Mouse (Mus musculus) forebrain, embryonic 11.5 days (tissue): ENCODE data around the gene Ddhd1. TPM values are rescaled to one million over a fixed set of nuclear protein-coding genes. Genes with fewer than 3 reads are reported as not detected.

Experiments used
- ATAC-seq: fragments of 200-750 bp; cut with Nextera tagmentation; replicated peaks from 2 replicates; pipeline ENCODE4 v1.8.0; 2017; ENCODE audit warnings: moderate TSS enrichment; ENCODE audit not compliant: low FRiP score
- DNase-seq: peaks from one replicate; pipeline ENCODE4 v3.0.0-alpha.2; 2017; ENCODE audit warnings: low spot score
- H3K27ac ChIP-seq: fragments of 300-500 bp; sonication (generic); 2 replicates; pipeline ENCODE4 v1.5.1; 2014; ENCODE audit warnings: low read depth, low read length
- H3K27me3 ChIP-seq: fragments of 300-500 bp; sonication (generic); 2 replicates; pipeline ENCODE4 v1.6.1; 2014; ENCODE audit warnings: mild to moderate bottlenecking, low read length, mixed read lengths; ENCODE audit not compliant: control insufficient read depth, insufficient read depth
- H3K36me3 ChIP-seq: fragments of 300-500 bp; sonication (generic); 2 replicates; pipeline ENCODE4 v1.6.1; 2014; ENCODE audit warnings: mild to moderate bottlenecking, low read length, moderate library complexity, mixed read lengths; ENCODE audit not compliant: control insufficient read depth, insufficient read depth
- H3K4me1 ChIP-seq: fragments of 300-500 bp; sonication (generic); replicated peaks from 2 replicates; pipeline ENCODE4 v1.6.1; 2014; ENCODE audit warnings: low read length, mixed read lengths; ENCODE audit not compliant: control insufficient read depth, insufficient read depth
- H3K4me2 ChIP-seq: fragments of 300-500 bp; sonication (generic); 2 replicates; pipeline ENCODE4 v1.6.1; 2014; ENCODE audit warnings: low read depth, mild to moderate bottlenecking, low read length, moderate library complexity, mixed read lengths; ENCODE audit not compliant: severe bottlenecking
- H3K4me3 ChIP-seq: fragments of 300-500 bp; sonication (generic); 2 replicates; pipeline ENCODE4 v1.5.1; 2014; ENCODE audit warnings: low read depth, low read length
- H3K9ac ChIP-seq: fragments of 300-500 bp; sonication (generic); 2 replicates; pipeline ENCODE4 v1.6.1; 2014; ENCODE audit warnings: low read length
- H3K9me3 ChIP-seq: fragments of 300-500 bp; sonication (generic); 2 replicates; pipeline ENCODE4 v1.6.1; 2016; ENCODE audit warnings: low read length, mixed read lengths; ENCODE audit not compliant: control insufficient read depth
- WGBS: fragments of 180-500 bp; shearing (Covaris S2); extraction: QIAGEN DNeasy Blood & Tissue Kit; methylation state at CpG from one replicate; pipeline ENCODE4 v1.1.7; 2014; 5-methylcytosine and 5-hydroxymethylcytosine counted together
- polyA plus RNA-seq: library from polyadenylated mRNA; unstranded; fragments of >200 nt; fragmentation: Nextera tagmentation; extraction: Ambion mirVana; gene quantifications from 2 replicates; pipeline ENCODE4 v1.2.1, GENCODE M21; 2014

The Ddhd1 gene
- polyA plus RNA-seq, 1 experiment from 2014 or later, result 12.7 TPM

DNA sequence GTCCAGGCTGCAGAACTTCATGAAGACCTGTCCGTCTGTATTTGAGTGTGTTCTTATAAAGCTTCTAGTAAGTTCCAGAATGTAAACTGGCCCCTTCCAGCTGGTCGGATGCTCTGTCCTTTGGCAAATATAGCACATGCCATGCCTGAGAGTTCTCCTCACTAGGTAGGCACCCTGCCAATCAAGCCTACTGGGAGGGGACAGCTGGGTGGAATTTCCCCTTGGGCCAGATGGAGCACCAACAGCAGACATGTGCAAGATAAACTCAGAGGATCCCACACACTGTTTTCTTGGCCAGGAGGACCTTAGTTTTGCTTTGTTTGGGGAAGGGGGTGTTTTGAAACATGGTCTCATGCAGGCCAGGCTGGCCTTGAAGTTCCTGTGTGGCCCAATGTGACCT is 104.1 kb downstream of the Ddhd1 start:
- Histone ChIP-seq H3K27me3 (no peaks in the 10 kb centered on the region), H3K4me2 (no peak overlapping the region), H3K9me3 (no peaks in the 10 kb centered on the region; the same call in 1 of the 2 replicates), H3K36me3 (no peaks in the 10 kb centered on the region), H3K4me1 (no peaks in the 10 kb centered on the region), H3K9ac (no peak overlapping the region), H3K27ac (no peak overlapping the region), H3K4me3 (no peak overlapping the region)
- 88% methylated on average over 2 of the region's 2 CpGs for WGBS
- no peak for DNase-seq
- no peak for ATAC-seq

DNA sequence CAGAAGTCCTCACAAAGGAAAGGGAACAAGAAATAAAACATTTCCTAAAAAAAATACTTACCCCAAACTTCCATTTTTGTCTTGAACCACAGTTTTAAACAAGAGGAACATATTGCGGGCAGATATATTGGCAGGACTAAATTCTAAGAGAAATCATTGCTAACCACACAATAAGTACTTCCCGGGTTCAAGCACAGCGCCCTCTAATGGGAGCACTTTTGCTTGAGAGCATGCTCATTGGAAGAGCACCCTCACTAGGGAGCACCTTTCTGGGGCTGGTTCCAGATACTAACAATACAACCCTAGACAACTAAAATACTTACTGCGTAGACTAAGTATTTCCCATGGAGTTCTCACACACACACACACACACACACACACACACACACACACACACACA is 105.5 kb downstream of the Ddhd1 start:
- DNase-seq (no peak), ATAC-seq (no peak)
- WGBS, result 87% methylated on average over 4 of the region's 4 CpGs
- H3K4me3 ChIP-seq, result no peak overlapping the region
- H3K9ac ChIP-seq, result no peak overlapping the region
- H3K27ac ChIP-seq, result no peak overlapping the region
- H3K9me3 ChIP-seq, result no peaks in the 10 kb centered on the region; the same call in 1 of the 2 replicates
- no peak overlapping the region for H3K4me2 ChIP-seq
- no peaks in the 10 kb centered on the region for H3K36me3 ChIP-seq
- no peaks in the 10 kb centered on the region for H3K4me1 ChIP-seq
- no peaks in the 10 kb centered on the region for H3K27me3 ChIP-seq

DNA sequence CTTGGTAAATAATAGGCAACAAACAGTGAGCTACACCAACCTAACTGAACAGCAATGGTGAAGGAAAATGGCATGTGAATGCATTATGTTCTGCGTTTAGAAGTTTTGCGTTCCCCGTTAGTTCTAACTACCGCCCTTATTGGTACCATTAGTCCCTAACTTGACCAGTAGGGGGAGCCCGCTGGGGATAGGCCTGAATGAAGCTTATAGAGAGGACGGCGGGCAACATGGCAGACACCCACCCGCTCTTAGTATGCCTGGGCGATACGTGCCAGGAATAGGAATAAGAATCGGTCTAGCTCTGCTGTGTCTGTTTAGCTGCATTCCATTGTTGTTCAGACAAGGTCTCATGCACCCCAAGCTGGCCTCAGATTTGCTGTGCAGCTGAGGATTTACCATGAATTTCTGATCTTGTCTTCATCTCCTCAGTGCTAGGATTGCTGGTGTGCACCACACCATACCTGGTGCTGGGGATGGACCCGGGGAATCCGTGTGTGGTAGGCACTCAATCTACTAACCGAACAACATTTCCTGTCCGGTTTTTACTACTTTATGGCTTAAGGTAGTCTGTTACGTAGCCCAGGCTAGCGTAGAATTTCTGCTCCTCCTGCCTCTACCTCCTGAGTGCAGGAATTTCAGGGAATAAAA is 106.7 kb downstream of the Ddhd1 start:
- Histone ChIP-seq H3K4me1 (no peaks in the 10 kb centered on the region), H3K9ac (no peak overlapping the region), H3K27me3 (no peaks in the 10 kb centered on the region), H3K27ac (no peak overlapping the region), H3K9me3 (no peaks in the 10 kb centered on the region), H3K4me2 (no peak overlapping the region), H3K4me3 (no peak overlapping the region), H3K36me3 (no peaks in the 10 kb centered on the region)
- peak; percentile 73 for DNase-seq
- peak; percentile 88 for ATAC-seq
- 57% methylated on average over 17 of the region's 17 CpGs for WGBS

DNA sequence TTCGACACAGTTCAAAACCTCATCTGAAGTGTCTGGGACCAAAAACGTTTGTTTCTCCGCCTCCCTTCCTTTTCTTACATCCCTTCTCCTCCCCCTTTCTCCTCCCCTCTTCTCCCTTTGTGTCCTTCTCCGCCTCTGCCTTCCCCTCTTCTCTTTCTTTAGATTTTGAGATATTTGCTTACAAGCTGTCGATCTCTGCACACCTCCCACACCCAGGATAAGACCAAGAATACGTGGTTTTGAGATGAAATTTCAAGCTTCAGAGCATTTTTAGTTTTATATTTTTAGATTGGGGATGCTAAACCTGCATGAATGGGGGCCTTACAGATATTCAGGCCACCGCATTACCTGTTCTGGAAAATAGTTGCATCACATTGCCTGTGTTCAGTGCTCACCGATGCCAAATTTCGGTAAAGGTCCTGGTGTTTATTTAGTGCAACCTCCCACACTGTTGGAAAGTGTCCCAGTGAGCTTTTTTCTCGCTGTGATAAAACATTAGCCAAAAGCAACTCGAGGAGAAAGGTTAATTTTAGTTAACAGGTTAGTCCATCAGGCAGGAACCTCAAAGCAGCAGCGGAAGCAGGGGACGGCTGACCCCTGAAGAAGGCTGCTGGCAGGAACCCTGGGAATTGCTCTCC is 107.8 kb downstream of the Ddhd1 start:
- ATAC-seq (no peak), DNase-seq (no peak)
- 82% methylated on average over 13 of the region's 13 CpGs for WGBS
- no peaks in the 10 kb centered on the region for H3K36me3 ChIP-seq
- H3K27ac ChIP-seq, result no peak overlapping the region
- H3K4me3 ChIP-seq, result no peak overlapping the region
- no peak overlapping the region for H3K9ac ChIP-seq
- no peaks in the 10 kb centered on the region for H3K4me1 ChIP-seq
- H3K27me3 ChIP-seq, result no peaks in the 10 kb centered on the region
- H3K4me2 ChIP-seq, result no peak overlapping the region
- H3K9me3 ChIP-seq, result no peaks in the 10 kb centered on the region

DNA sequence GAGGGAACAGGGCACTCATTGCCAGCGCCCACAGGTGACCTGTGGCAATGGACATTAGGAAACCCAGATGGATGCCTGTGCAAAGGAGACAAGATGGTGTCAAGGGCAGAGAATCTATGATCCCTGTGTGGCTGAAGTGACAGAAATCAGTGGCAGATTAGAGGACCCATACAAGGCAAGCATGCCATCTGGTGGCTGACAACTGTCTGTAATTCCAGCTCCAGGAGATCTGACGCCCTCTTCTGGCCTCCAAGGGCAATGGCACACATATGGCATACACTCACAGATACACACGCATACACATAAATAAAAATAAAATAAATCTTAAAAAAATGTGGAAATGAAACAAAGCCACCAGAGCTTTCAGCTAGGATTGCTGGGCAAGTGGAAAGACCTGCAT is 109.8 kb downstream of the Ddhd1 start:
- H3K27ac ChIP-seq, result no peak overlapping the region
- H3K9me3 ChIP-seq, result no peaks in the 10 kb centered on the region
- H3K4me3 ChIP-seq, result no peak overlapping the region
- no peak overlapping the region for H3K4me2 ChIP-seq
- H3K27me3 ChIP-seq, result no peaks in the 10 kb centered on the region
- no peak overlapping the region for H3K9ac ChIP-seq
- no peaks in the 10 kb centered on the region for H3K36me3 ChIP-seq
- DNase-seq (no peak), ATAC-seq (no peak)
- 80% methylated on average over 3 of the region's 3 CpGs for WGBS
- no peaks in the 10 kb centered on the region for H3K4me1 ChIP-seq

DNA sequence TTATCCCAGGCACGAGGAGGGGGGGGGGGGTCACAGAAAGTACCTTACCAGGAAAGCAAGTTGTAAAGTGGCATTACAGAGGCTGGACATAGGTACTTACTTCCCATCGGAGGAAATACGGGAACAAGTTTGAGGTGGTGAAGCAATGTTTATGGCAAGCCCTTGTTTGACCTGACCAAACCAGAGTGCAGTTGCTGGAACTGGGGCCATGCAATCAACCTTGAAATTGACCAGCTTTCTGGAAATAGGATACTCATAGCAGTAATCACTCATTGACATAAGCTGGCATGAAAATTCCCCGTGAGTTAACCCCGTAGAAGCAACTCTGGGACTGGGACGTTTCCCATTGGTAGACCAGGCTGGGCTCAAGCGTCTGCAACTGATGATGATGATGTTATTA is 113.0 kb downstream of the Ddhd1 start:
- DNase-seq (no peak), ATAC-seq (no peak)
- Histone ChIP-seq H3K9ac (no peak overlapping the region), H3K36me3 (no peaks in the 10 kb centered on the region), H3K4me2 (no peak overlapping the region), H3K27me3 (no peaks in the 10 kb centered on the region), H3K4me3 (no peak overlapping the region), H3K27ac (no peak overlapping the region), H3K9me3 (no peaks in the 10 kb centered on the region), H3K4me1 (no peaks in the 10 kb centered on the region; the same call in 1 of the 2 replicates)
- 90% methylated on average over 7 of the region's 7 CpGs for WGBS

DNA sequence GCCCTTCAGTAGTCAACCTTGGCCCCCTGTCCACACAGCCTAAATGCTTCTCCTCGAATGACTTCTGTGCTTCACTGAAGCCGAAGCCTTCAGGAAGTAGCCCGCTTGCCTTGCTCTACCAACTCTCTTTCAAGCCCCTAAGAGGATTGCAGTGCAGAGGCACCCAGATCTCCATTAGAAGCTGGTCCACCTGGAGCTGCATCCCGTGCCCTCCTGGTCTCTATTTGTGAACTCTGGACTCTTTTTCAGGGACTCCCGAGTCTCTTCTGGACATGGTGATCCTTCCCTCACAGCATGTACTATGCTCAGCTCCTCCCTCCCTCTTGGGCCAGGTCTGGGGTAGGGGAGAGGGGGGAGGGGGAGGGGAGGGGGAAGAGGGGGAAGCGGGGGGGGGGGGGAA is 113.9 kb downstream of the Ddhd1 start:
- Histone ChIP-seq H3K4me2 (no peak overlapping the region), H3K36me3 (no peaks in the 10 kb centered on the region), H3K4me3 (no peak overlapping the region), H3K27me3 (no peaks in the 10 kb centered on the region), H3K9me3 (no peaks in the 10 kb centered on the region), H3K4me1 (no peaks in the 10 kb centered on the region; the same call in 1 of the 2 replicates), H3K9ac (no peak overlapping the region), H3K27ac (no peak overlapping the region)
- ATAC-seq (no peak), DNase-seq (no peak)
- 83% methylated on average over 5 of the region's 6 CpGs for WGBS

DNA sequence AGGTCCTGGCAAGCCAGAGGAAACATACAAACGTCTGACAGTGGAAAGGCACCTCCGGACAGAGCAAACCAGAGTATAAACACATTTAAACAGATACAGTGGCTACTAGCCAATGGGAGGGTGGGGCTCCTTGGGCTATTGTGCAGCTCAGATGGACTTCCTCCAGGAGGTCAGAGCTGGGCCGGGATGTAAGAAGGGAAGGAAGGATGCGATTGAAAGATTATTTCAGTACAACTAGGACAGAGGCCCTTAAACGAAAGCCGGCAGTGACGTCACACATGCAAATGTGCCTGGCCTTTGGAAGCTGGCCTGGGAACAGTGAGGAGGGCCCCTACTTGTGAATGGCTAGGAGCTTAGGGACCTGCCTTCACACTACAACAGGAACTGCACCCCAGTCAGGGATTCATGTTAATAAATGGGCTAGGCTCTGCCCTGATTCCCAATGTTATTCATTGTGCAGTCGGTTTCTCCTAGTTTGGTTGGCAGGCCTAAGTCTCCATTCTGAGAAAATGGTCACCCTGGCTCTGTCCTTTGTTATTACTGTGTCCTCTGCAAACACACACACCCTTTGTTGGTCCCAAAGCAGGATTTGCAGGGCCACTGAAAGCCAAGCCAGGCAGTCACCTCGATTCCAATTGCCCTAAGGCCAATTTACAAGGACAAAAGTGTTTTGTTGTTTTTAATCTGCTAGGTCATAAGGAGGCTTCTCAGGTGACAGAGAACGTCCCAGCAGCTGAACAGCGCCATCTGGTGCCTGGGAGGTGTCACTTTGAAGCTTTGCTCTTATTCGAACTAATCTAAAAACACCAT is 118.1 kb downstream of the Ddhd1 start:
- H3K36me3 ChIP-seq, result no peaks in the 10 kb centered on the region
- ATAC-seq (peak; percentile 86), DNase-seq (peak; percentile 82)
- H3K9me3 ChIP-seq, result no peaks in the 10 kb centered on the region
- no peak overlapping the region; the same call in 1 of the 2 replicates for H3K4me2 ChIP-seq
- WGBS, result 31% methylated on average over 12 of the region's 12 CpGs
- H3K4me3 ChIP-seq, result no peak overlapping the region
- no peak overlapping the region for H3K9ac ChIP-seq
- H3K27ac ChIP-seq, result 0 out of 2 replicates have a peak overlapping the region, but pooled peaks have one; percentile 42
- H3K27me3 ChIP-seq, result no peaks in the 10 kb centered on the region
- H3K4me1 ChIP-seq, result no peaks in the 10 kb centered on the region; the same call in 1 of the 2 replicates
